Mouse (Mus musculus): Measurements from ENCODE around the gene Sema4f. TPM values are rescaled to one million over a fixed set of nuclear protein-coding genes. Genes with fewer than 3 reads are reported as not detected.

The Sema4f gene
- 0.31 and 0.43 TPM in 2 replicates for polyA plus RNA-seq (2012; rRNA removed)

DNA sequence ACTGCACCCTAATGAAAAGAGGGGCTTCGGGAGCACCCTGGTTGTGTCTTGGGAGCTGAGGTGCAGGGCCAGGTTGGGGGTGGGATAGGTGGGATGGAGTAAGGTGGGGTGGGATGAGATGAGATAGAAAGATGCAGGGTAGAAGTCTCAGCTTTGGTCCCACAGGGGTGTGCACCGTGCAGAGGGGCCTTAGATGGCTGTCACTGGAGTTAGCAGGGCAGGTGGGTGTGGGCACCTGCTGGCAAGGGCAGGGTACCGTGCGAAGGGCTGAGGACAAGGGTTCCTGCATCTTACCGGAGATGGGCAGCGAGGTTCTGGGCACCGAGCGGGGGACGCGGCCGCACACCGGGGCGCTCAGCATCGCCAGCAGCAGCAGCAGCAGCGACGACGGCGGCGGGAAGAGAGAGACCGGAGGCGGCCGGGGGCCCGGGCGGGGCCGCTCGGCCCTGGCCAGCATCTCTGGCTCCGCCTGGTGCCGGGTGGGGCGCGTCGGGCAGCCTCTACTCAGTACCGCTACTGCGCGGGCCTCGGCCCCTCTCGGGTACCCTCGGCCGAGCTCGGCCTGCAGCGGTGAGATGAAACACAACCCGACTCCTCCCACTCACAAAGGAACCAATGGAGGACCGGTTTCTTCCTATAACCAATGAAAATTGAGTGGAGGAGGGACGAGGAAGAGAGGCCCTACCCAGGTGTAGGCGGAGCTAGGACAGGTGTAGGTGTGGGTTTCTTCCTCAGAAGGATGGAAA lies at the start of gene Sema4f:
Sema4f (minus strand) TSS at position 603 of the 746 bp plus-strand sequence.
- DNase-seq (ENCODE audit: low spot score): no peak

DNA sequence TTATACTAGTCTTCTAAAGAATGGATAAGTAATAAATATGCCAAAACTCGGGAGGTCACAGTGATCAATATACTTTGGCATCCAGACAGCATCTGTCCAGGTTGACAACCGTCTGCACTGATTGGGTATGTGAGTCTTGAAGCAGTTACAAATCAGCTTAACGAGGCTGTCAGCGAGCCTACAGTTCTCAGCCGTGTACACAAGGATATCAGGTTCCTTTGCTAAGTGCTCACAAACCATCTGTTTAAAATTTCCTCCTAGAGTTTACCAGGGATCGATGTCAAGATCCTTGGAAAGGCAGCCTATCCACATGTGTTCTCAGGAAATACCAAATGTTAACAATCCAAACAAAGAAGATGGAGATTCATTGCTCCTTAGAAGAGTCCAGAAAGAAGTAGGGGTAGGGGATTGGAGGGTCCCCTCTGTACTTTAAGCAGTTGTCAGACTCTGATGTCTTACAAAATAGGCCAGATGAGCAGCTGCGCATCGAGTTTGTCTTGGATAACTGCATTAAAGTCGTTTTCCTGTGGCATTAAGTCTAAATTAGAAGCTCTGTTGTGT lies 47.9 kb upstream of the Sema4f start:
- no peak for DNase-seq (ENCODE audit: low spot score)

DNA sequence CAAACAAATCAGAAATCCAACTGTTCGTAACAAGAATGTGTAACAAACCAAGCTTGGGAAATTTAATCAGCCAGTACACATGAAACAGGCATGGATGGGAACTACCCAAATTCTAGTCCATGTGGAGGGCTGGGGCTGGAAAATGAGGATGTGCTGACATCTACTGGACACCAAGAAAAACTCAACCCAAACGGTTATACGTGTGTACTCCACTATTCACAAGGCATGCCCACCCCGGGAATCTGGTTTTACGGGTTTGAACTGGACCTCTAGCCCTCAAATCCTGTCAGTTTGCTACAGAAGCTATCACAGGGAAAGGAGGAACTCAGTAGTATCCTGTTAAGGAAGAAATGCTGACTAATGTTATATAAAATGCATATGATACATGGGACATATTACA lies 31.5 kb upstream of the Sema4f start:
- DNase-seq (ENCODE audit: low spot score): no peak

DNA sequence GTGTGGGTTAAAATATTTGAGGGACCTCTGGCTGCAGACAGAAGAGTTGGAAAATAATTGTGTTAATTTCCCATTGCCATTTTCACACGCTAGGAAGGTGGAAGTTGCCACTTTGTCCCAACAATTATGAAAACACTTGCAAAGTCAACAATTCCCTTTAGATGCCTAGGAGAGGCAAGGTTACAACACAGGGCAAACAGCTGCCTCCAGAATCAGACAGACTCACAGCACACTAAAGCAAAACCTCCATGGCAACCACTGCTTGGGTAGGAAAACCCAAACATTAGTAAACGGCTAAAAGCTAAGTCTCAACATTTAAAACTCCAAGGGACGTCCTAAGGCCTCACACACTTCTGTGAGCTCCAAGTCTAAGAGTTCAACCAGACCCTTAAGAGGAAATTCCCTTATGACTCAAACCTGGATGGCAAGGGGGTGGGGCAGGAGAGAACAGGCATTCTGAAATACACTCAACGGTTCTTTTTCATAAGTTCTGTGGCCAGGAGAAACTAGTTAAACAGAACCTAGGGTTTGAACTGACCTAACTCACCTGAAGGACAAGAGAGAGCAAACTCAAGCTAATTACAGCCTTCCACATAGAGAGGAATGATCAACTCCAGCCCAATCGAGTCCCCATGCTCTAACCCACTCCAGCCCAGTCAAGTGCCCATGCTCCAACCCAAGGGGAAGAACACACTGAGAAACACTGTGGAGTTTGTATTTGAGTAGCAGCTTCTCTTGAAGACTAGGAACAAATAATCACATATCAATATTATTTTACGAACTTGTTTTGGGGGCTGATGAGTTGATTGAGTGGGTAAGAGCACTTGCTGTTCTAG lies 29.9 kb upstream of the Sema4f start:
- DNase-seq (ENCODE audit: low spot score): no peak

DNA sequence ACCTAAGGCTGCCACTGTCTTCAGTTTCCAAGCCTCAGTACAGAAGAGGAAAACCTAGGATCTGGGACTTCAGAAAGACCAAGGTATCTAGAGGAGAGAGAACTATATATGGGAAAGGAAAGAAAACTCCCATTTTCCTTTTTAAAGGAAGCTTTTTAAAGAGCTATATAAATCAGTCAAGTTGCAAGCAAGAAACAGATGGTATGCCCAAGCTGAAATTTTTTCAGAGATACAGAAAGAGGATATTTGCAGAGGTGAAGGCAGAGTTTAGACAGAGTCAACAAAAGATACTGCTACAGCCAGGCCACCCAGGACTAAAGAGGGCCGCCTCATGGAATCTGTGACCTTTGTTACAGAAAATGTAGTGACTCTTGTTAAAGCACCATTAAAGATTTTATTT lies 22.1 kb upstream of the Sema4f start:
- DNase-seq (ENCODE audit: low spot score): no peak

DNA sequence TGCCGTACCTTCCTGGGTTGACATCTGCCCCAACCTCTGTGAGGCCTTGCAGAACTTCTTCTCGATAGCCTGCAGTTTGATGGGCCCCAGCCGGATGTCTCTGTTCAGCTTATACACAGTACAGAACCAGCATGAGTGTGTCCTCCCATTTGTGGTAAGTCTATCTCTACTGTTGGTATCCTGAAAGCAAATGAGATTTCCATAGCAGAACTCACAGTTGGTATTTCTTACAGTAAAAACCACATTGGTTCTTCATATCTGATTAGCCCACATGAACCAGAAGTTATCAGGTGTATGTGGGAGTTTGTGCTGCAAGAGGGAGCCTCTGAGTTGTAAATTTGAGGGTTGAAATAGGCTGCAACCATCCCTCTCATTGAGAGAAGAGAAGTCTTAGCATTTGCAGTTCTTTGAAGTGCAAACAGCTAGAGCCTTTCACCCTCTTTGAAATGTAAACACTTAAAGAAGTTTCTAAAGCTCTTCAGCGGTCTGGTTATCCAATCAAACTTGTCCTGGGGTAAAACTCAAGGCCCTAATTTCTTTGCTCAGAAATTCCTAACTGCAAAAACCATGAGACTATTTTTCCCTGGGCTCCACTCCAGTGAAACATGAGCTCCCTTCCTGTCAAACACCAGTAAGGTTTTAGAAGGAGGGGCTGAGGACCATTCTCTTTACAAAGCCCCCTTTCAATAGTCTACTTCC lies 17.1 kb upstream of the Sema4f start:
- DNase-seq (ENCODE audit: low spot score): no peak

DNA sequence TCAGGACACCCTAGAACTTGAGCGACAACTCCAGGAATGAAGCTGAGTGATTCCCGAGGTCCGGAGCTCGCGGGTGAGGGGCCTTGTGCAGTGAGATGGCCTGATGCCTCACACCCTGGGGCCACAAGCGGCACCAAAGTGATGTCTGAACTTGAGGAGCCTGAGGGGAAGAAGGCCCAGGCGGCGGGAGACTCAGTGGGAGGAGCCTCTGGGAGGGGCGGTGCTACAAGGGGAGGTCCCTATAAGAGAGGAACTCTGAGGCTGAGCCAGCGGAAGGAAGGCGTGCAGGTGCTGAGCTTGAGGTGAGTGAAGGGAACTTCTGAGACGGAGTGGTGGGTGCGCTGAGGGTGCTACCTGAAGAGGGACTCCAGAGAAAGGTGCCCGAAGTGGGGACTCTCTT lies 7.1 kb upstream of the Sema4f start, which contains the start of gene M1ap:
M1ap (plus strand) TSS at position 252 of the 400 bp plus-strand sequence.
- DNase-seq (ENCODE audit: low spot score): no peak

DNA sequence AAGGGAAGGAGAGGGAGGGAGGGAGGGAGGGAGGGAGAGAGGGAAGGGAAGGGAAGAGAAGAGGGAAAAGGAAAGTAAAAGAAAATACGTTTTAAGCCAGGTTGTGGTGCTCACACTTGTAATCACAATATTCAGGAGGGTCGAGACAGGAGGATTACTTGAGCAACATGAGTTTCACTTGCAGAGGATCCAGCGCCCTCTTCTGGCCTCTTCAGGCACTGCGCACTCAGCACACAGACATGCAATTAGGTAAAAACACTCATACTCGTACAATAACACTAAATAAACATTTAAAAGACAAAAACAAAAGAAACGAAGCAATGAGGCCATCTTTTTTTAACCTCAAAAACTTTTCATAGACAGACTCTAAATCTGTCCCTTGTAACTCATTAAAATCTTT lies 6.2 kb upstream of the Sema4f start:
- no peak for DNase-seq (ENCODE audit: low spot score)

DNA sequence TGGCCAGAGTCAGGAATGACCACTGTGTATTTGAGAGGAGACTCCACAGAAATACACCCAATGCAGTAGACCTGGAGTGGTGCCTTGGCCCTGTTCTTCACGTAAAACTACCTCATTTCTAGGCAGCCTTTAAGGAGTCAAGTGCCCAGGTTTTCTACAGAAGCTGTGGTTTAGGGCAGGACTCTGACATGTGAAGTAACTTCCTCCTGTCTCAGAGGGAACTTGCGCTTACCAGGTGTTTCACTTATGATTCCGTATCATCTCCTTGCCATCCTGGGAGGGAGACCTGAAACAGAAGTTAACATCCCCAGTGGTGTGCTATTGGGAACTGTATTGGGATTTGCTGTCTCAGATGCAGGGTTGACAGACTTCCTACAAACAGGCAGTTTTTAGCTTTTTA lies 1.2 kb upstream of the Sema4f start:
- no peak for DNase-seq (ENCODE audit: low spot score)

DNA sequence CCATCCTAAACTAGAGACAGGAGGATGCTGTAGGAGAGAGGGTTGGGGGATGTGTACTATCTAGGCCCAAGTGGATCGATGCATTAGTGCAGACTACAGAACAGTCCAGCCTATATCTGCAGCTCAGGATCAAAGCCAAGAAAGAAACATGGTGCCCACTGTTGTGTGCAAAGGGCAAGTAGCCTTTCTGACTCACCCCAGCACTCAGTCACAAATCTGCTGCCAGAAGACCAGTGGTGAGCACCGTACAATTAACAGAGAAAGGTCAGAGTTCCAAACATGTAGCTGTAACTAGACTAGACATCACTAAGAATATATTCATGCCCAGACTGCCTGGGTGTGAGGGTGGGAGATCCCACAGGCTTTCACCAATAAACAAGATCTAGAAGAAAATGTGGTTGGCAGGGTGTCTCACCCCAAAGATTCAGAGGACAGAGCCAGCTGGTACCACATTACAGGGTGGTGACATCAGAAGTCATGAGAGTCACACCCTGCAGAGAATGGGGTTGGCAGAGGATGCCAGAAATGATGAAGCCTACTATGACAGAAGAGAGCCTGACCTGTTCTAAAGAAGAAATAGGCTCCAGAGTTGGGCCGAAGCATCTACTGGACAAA lies 4.8 kb downstream of the Sema4f start:
- DNase-seq (ENCODE audit: low spot score): no peak

DNA sequence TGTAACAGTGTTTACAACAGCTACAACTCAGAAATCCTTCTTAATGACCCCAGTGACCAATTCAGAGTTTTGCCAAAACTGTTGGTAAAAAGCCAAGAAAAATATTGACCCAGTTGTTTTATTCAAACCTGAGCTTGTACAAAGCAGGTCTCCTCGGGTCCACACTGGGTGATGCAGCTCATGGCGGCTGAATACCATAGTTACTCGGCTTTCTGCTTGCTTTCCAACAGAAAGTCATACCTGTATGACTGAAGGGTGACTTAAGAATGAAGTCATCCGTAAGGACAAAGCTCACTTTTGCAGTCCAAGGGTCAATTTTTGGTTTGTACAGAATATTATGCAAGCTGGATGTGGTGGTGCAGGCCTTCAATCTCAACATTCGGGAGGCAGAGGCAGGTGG lies 12.0 kb downstream of the Sema4f start:
- DNase-seq (ENCODE audit: low spot score): no peak

DNA sequence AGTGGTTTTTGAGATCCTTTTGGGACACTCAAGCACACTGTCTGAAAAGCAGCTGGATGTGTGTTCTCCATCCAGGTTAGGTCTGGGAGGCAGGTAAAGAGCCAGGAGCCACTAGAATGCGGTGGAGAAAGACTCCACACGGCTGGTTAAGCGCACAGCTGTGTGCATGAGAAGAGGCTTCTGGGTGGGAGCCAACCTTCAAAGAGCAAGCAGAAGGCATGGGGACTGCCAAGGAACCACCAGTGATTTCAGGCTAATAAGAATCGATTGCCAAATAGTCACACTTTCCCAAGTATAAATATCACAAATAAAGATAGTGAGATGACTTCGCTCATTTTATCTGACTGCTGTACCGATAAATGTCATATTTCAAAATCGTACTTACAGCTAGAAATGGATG lies 13.0 kb downstream of the Sema4f start:
- DNase-seq (ENCODE audit: low spot score): no peak

DNA sequence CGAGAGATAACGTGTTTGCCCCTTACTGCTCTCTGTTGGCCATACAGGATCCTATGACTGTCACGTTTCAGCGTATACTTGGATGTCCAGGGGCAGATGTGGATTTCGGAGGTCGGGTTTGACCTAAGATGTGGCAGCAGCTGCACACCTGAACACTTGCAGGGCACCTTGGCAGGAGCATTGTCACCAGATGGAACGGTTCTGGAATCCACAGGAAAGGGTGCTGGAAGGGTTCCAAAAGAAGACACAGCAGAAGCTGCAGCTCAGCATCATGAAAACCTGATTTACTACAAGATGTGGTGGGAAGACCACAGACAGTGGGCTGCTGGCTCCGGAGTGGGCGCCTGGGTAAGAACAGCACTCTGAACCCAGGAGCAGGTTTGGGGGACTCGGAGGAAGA lies 13.5 kb downstream of the Sema4f start:
- DNase-seq (ENCODE audit: low spot score): no peak

DNA sequence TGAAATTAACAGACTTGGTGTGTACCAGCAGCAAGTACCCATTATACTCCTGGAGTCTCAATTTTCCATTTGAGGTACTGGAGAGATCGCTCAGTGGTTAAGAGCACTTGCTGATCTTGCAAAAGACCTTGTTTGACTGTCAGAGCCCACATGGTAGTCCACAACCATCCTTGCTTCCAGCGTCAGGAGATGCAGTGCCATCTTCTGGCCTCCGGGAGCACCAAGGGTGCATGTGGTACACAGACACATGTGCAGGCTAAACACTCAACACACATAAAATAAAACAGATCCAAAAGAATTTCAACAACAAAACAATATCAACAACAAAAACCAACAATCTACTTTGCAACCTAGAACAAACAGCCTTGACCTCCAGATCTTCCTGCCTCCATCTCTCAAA lies 14.6 kb downstream of the Sema4f start:
- DNase-seq (ENCODE audit: low spot score): no peak

DNA sequence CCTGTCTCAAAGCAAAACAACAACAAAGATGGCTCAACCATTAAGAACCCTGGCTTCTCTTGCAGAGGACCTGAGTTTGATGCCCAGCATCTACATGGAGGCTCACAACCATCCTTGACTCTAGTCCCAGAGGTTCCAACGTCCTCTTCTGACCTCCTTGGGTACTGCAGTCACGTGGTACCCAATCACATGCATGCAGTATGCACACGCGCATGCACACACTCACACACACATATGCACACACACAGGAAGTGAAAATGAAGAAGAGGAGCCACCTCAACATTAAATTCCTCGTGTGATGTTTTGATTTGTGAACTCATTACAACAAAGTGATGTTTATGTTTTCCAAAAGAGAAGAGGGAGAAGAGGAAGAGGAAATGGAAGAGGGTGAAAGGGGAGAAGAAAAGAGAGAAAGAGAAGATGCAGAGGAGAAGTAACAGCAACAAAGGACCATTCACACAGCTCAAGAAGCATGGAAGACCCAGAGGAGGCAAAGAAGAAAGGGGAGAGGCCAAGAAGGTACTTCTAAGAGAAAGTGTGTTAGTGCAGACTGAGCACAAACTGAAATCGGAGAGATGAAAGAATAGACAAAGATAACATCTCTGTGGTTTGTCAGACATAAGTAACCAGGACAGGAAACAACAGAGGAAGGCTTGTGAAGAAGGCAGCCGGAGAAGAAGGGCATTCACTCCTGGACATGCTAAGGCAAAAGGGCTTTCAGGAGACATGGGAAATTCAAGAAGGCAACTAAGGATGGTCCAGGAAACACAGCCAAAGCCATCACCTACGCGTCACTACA lies 17.9 kb downstream of the Sema4f start:
- DNase-seq (ENCODE audit: low spot score): no peak

DNA sequence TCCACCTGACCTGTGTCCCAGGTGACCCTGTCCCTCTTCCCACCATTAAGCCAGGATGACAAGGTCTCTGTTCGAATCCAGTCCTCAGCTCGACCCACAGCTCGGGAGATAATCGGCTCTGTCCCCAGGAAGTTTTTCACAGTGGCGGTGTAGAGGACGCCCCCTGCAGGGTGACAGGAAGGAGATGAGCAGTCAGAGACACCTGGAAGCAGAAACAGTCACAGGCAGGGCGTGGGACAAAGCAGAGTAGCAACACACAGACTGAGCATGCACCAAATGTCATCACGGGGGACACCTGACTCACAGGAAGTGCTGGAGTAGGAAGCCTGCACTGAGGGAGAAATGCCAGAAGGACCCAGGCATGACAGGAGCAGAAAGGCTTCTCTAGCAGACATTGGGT lies 20.0 kb downstream of the Sema4f start:
- no peak for DNase-seq (ENCODE audit: low spot score)

DNA sequence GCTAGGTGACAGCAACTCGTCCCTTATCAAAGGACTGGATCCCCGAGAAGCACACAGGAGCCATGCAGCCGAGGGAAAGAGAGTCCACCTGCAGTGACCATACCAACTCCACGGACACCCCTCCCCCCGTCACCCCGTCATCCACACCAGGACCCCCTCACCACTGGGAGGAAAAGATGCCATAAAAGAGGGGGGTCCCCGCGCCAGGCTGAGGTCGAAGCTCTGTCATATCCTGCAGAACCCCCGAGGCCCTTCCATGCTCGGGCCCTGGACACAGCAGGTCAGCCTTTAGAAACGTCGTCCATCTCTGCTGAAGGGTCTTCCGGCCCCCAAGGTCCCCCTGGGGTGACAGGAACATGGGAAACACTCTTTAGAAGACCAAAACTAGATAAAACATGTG lies 21.2 kb downstream of the Sema4f start:
- no peak for DNase-seq (ENCODE audit: low spot score)

DNA sequence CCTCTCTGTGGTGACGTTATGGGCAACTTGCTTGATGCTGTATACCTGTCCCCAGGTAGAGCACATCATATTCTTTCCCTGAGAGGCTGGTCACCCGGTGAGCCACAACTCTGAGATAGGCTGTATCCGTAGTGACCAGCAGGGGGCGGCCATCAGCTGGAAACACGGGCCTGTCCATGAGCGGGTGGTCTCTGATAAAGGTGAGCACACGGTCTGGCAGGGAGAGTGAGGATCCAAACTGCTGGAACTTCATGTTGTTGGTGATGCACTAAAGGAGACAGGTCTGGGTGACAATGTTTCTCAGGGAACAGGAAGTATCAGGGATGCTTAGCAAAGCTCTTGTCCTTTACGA lies 21.8 kb downstream of the Sema4f start:
- DNase-seq (ENCODE audit: low spot score): no peak

DNA sequence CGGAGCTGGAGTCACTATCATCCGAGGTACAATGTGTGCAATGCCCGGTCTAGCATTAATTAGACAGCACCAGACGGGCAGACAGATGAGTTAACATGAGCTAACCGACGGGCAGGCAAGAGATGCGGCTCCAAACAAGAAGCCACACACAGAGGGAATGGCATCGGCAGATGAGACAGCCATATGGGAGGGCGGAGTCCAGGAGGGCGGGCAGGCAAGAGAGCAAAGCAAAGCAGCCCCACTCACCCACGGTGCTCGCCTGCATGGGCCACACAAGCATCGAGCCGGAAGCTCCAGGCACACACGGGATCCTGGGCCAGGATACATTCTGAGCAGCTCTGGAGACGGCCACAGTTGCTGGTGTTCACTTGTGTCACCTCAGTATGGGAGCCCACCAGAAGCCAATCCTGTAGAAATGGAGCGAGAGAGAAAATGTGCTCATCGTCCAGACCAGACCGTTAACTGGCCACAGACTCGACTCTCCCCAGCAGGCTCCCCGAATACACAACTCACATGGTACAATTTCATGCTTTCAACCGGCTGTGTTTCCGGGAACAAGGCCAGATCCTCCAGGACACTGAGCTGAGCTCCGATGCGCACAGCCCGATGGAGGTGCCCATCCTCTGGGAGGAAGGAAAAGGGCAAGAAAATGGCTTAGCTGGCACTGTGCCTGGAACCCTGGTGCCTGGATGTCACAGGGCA lies 22.3 kb downstream of the Sema4f start:
- DNase-seq (ENCODE audit: low spot score): no peak

DNA sequence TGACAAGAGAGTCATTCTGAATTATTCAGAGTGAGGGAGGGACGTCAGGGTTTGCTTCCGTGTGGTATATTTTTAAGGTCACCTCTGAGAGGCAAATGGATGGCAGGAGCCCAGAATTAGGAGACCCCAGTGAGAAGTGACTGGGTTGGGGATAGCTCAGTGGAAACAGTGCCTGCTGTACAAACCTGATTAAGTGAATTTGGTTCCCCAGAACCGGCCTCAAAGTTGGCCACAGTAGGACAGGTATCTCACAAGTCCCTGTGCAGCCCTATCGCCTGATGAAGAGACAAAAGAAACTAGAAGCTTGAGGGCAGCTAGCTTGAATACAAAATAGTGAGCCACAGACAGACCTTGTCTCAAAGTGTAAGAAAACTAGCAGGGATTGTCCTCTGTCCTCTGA lies 23.1 kb downstream of the Sema4f start:
- no peak for DNase-seq (ENCODE audit: low spot score)

Measured in urinary bladder, adult 2 months (tissue).